In genomic region chr9:40269103-40269861, GRCm38 (mm10) we compare ENCODE assay signal across 8 mouse cellular contexts. TPM values are rescaled to one million over a fixed set of nuclear protein-coding genes. Genes with fewer than 3 reads are reported as not detected.
DNase-seq lines count a peak whose midpoint lies in the region; ATAC-seq and TF ChIP-seq lines count a peak whose summit lies in the region.

TSS of gene Scn3b (plus strand) at chr9:40269217.

- no peaks in the 10 kb centered on the region for H3K36me3 ChIP-seq in ES-Bruce4 (ENCODE audit: control insufficient read depth, insufficient read depth, low read length, poor library complexity, severe bottlenecking)

- no peak for ATAC-seq in megakaryocyte-erythroid progenitor cell, adult 5-6 weeks (replicated peaks; ENCODE audit: low FRiP score, low TSS enrichment, poor library complexity, severe bottlenecking)

- DNase-seq in adrenal gland, postnatal 25 days, result peak; percentile 37
- peak; percentile 73 for DNase-seq in forelimb bud, embryonic 11.5 days (ENCODE audit: low read depth, low spot score)
- DNase-seq in heart, postnatal 25 days (ENCODE audit: low spot score), result peak; percentile 39
- peak; percentile 73 to 83 for DNase-seq in left cerebral cortex, adult 2 months (ENCODE audit: extremely low spot score in 1 of 2, low spot score in 2 of 2)
- DNase-seq in lung, postnatal 25 days (ENCODE audit: low spot score), result peak; percentile 81
- peak; percentile 78 to 81 for DNase-seq in right cerebral cortex, adult 2 months (ENCODE audit: low spot score in 2 of 2)

- peak within 1 kb of the TSS; percentile 54 for H3K9ac ChIP-seq in ES-Bruce4 (ENCODE audit: low read depth, poor library complexity, severe bottlenecking)

- no peak for TF ChIP-seq CTCF in ES-Bruce4 (IDR thresholded peaks at IDR 0.05; ENCODE audit: low read depth, low read length)
- no peak for TF ChIP-seq CTCF in left cerebral cortex, adult 2 months (IDR thresholded peaks at IDR 0.05)

- no peak for TF ChIP-seq EP300 in ES-Bruce4 (IDR thresholded peaks at IDR 0.05; ENCODE audit: insufficient read depth, low read depth, low read length)

- H3K9me3 ChIP-seq in ES-Bruce4 (replicated peaks; ENCODE audit: control insufficient read depth, insufficient read depth, low read length, poor library complexity, severe bottlenecking), result no peaks in the 10 kb centered on the region

- no peaks in the 10 kb centered on the region for H3K27me3 ChIP-seq in ES-Bruce4 (ENCODE audit: control insufficient read depth, insufficient read depth, low read length, poor library complexity, severe bottlenecking)

- H3K4me1 ChIP-seq in ES-Bruce4 (ENCODE audit: control insufficient read depth, insufficient read depth, low read length), result no peaks in the 10 kb centered on the region

- no peak for TF ChIP-seq POLR2A in ES-Bruce4 (IDR thresholded peaks at IDR 0.05; ENCODE audit: insufficient read depth, low read length)

- intact Hi-C loops in heart, postnatal 25 days (cut with DNase I), result no loop called here
- intact Hi-C loops in left cerebral cortex, adult 2 months (cut with DNase I), result no loop called here

- H3K27ac ChIP-seq in ES-Bruce4 (ENCODE audit: insufficient read depth, low read length), result no peak within 1 kb of the TSS
- H3K27ac ChIP-seq in left cerebral cortex, adult 2 months, result peak within 1 kb of the TSS; percentile 81

- H3K4me3 ChIP-seq in ES-Bruce4 (ENCODE audit: low read depth, low read length), result peak within 1 kb of the TSS; percentile 58
- peak within 1 kb of the TSS; percentile 54 for H3K4me3 ChIP-seq in left cerebral cortex, adult 2 months

RNA-seq across cellular contexts. Expression of gene Scn3b, which starts in this region (rescaled TPM):
- 7.2 and 9.9 TPM in 2 replicates for polyA plus RNA-seq in ES-Bruce4 (2011; ENCODE audit: insufficient read depth, insufficient read length, low read depth, missing spikeins)
- 4.0 and 6.1 TPM in 2 replicates for total RNA-seq in adrenal gland, postnatal 25 days (2021)
- under 1 TPM; 0.67 to 0.83 TPM for total RNA-seq in heart, postnatal 25 days (2021)
- 100 to 1,000 TPM; 110 to 116 TPM for total RNA-seq in left cerebral cortex, adult 2 months (2021)
- total RNA-seq in megakaryocyte-erythroid progenitor cell, adult 5-6 weeks (2014; fragmentation: Nextera tagmentation), result not detected in 2 replicates
- total RNA-seq in megakaryocyte-erythroid progenitor cell, adult 5-6 weeks (2017), result not detected in 2 replicates

Comparison
In these comparisons a context has a peak if more than half of its experiments do, and no peak if none do; other contexts are left out.
1. RNA of gene Scn3b (total RNA-seq): 110 to 116 TPM in left cerebral cortex, adult 2 months; 4.0 to 6.1 TPM in adrenal gland, postnatal 25 days, 0.67 to 0.83 TPM in heart, postnatal 25 days and not detected in megakaryocyte-erythroid progenitor cell, adult 5-6 weeks; every median in the first group is over 10 times any median in the second.
2. Peak in DNase-seq in heart, postnatal 25 days; RNA of the gene not detected or under 1 TPM.
3. Peak in every context shown above with its lines, with median percentiles within 50 percentile points of each other: DNase-seq.